In genomic region chr16:87698692-87699305, GRCm38 (mm10) we compare ENCODE assay signal across 8 mouse cellular contexts. TPM values are rescaled to one million over a fixed set of nuclear protein-coding genes. Genes with fewer than 3 reads are reported as not detected.
A peak's percentile ranks its signal among the peaks of the same experiment; 100 is the strongest.
DNase-seq lines count a peak whose midpoint lies in the region; ATAC-seq and TF ChIP-seq lines count a peak whose summit lies in the region.

Gene Bach1 (plus strand): TSS chr16:87698945.

- no peaks in the 10 kb centered on the region for H3K27me3 ChIP-seq in cerebellum, adult 2 months (ENCODE audit: control insufficient read depth, insufficient read depth, low read length)

- 0 out of 2 replicates have a peak within 1 kb of the TSS, but pooled peaks have one; percentile 25 for H3K27ac ChIP-seq in cerebellum, adult 2 months (ENCODE audit: insufficient read depth, low read length)

- under 1% methylated on average over 84 of the region's 84 CpGs for WGBS in cerebellum, adult 2 months

- TF ChIP-seq CTCF in cerebellum, adult 2 months (IDR thresholded peaks at IDR 0.05; ENCODE audit: borderline replicate concordance, insufficient read depth, low read depth, low read length): no peak

- peak within 1 kb of the TSS; percentile 99 for H3K4me3 ChIP-seq in cerebellum, adult 2 months (replicated peaks; ENCODE audit: insufficient read depth, low read depth, low read length)

- peak; percentile 64 for TF ChIP-seq POLR2A in cerebellum, adult 2 months (IDR thresholded peaks at IDR 0.05; ENCODE audit: borderline replicate concordance, insufficient read depth, low read length)

- peaks cover 7% of the 10 kb centered on the region for H3K4me1 ChIP-seq in cerebellum, adult 2 months (ENCODE audit: control insufficient read depth, insufficient read depth, low read length)

- peak; percentile 78 for DNase-seq in MEL-GATA-1-ER (ENCODE audit: extremely low read depth, low read depth)
- peak; percentile 88 to 90 for DNase-seq in cerebellum, adult 2 months
- peak; percentile 93 for DNase-seq in forelimb bud, embryonic 11.5 days (ENCODE audit: low read depth, low spot score)
- peak; percentile 88 to 95 for DNase-seq in layer of hippocampus, postnatal 10 days (ENCODE audit: low spot score in 2 of 2)
- DNase-seq in lung, postnatal 10 days: peak; percentile 94
- DNase-seq in ovary, postnatal 36 days (ENCODE audit: low spot score): peak; percentile 96
- peak; percentile 98 for DNase-seq in thymus, postnatal 25 days

- ATAC-seq in hematopoietic stem cell, adult 5-6 weeks (replicated peaks in 1 of 2; ENCODE audit: insufficient read depth in 1 of 2, low FRiP score in 2 of 2, low TSS enrichment in 1 of 2, low read depth in 1 of 2, poor library complexity in 2 of 2, severe bottlenecking in 2 of 2): peak; percentile 65 to 70

RNA-seq across cellular contexts. Expression of gene Bach1, which starts in this region (rescaled TPM):
- polyA plus RNA-seq in cerebellum, adult 2 months (2012; rRNA removed): 8.5 and 8.7 TPM in 2 replicates
- 49.6 and 53.0 TPM in 2 replicates for total RNA-seq in hematopoietic stem cell, adult 5-6 weeks (2017)
- 10 to 100 TPM; 18.2 to 19.2 TPM for total RNA-seq in layer of hippocampus, postnatal 10 days (2021)

Comparison
In these comparisons a context has a peak if more than half of its experiments do, and no peak if none do; other contexts are left out.
1. Peak in every context shown above with its lines: DNase-seq, ATAC-seq, H3K4me3 ChIP-seq and H3K27ac ChIP-seq.